Comparison of ENCODE assay signal across 8 mouse cellular contexts in the genomic region with DNA sequence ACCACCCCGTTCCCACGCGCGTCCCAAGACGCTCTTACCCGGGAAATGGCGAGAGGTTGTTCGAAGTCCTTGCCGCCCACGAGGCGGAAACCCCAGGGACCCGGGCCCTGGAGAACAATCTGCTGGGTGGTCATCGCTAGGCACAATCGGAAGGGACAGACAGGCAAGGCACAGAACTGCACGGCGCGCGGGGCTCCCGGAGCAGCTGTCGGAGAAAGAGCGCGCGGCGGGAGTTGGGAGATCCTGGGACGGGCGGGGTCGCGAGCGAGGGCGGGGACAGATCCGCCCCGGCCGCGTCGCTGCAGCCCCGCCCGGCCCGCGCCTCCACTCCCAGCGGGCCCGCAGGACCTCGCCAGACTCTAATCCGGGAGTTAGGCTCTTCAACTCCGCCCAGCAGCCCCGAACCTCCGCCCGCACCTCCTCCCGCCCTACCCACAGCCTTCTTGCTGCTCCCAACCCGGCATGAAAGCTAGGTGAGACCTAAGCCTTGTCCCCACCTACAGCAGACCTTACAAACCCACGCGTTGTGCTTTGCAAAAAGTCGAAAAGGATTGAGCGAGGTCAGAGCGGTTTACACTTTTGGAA. TPM values are rescaled to one million over a fixed set of nuclear protein-coding genes. Genes with fewer than 3 reads are reported as not detected.
DNase-seq lines count a peak whose midpoint lies in the region; ATAC-seq and TF ChIP-seq lines count a peak whose summit lies in the region.

Pdlim1 (minus strand) TSS at position 535 of the 585 bp plus-strand sequence.

- peak within 1 kb of the TSS; percentile 74 for H3K4me3 ChIP-seq in embryonic facial prominence, embryonic 10.5 days
- peak within 1 kb of the TSS; percentile 69 for H3K4me3 ChIP-seq in lung, embryonic 14.5 days (ENCODE audit: low read depth, low read length)
- peak within 1 kb of the TSS; percentile 51 for H3K4me3 ChIP-seq in neural tube, embryonic 15.5 days (replicated peaks)

- peak within 1 kb of the TSS; percentile 81 for H3K27ac ChIP-seq in embryonic facial prominence, embryonic 10.5 days (replicated peaks)
- peak within 1 kb of the TSS; percentile 15; the same call in 1 of the 2 replicates for H3K27ac ChIP-seq in lung, embryonic 14.5 days (ENCODE audit: low read depth)
- H3K27ac ChIP-seq in neural tube, embryonic 15.5 days (replicated peaks) = no peak within 1 kb of the TSS

- peak within 1 kb of the TSS; percentile 71 for H3K9ac ChIP-seq in lung, embryonic 14.5 days
- H3K9ac ChIP-seq in neural tube, embryonic 15.5 days (replicated peaks) = peak within 1 kb of the TSS; percentile 34

- TF ChIP-seq CTCF in lung, embryonic 14.5 days (IDR thresholded peaks at IDR 0.05; ENCODE audit: low read depth) = no peak

- peaks cover 41% of the 10 kb centered on the region for H3K27me3 ChIP-seq in embryonic facial prominence, embryonic 10.5 days (replicated peaks; ENCODE audit: low read depth, poor library complexity, severe bottlenecking)
- H3K27me3 ChIP-seq in lung, embryonic 14.5 days (ENCODE audit: insufficient read depth, low read length) = no peaks in the 10 kb centered on the region
- peaks cover 40% of the 10 kb centered on the region for H3K27me3 ChIP-seq in neural tube, embryonic 15.5 days (replicated peaks)

- peak within 1 kb of the TSS; percentile 93 for H3K4me2 ChIP-seq in lung, embryonic 14.5 days
- peak within 1 kb of the TSS; percentile 96 for H3K4me2 ChIP-seq in neural tube, embryonic 15.5 days

- peak; percentile 71 for DNase-seq in 3T3-L1 (ENCODE audit: low read depth, low spot score)
- peak; percentile 90 for DNase-seq in R1 (ENCODE audit: low read depth, low spot score)
- peak; percentile 84 for DNase-seq in embryonic facial prominence, embryonic 10.5 days (ENCODE audit: low spot score)
- DNase-seq in heart, adult 9 months (ENCODE audit: low spot score in 2 of 2) = peak; percentile 82 to 83
- peak; percentile 31 for DNase-seq in kidney, adult 9 months
- peak; percentile 89 for DNase-seq in lung, embryonic 14.5 days
- DNase-seq in thymus, postnatal 36 days = peak; percentile 75 to 78

- peaks cover 21% of the 10 kb centered on the region for H3K4me1 ChIP-seq in embryonic facial prominence, embryonic 10.5 days
- 0 out of 2 replicates have a peak, but pooled peaks cover 3% of the 10 kb centered on the region for H3K4me1 ChIP-seq in lung, embryonic 14.5 days (ENCODE audit: insufficient read depth)
- H3K4me1 ChIP-seq in neural tube, embryonic 15.5 days = peaks cover 18% of the 10 kb centered on the region

- no peaks in the 10 kb centered on the region for H3K36me3 ChIP-seq in embryonic facial prominence, embryonic 10.5 days (replicated peaks)
- H3K36me3 ChIP-seq in lung, embryonic 14.5 days (ENCODE audit: insufficient read depth) = no peaks in the 10 kb centered on the region
- H3K36me3 ChIP-seq in neural tube, embryonic 15.5 days = no peaks in the 10 kb centered on the region

- WGBS in embryonic facial prominence, embryonic 10.5 days = 1% methylated on average over 54 of the region's 54 CpGs
- WGBS in lung, embryonic 14.5 days = under 1% methylated on average over 54 of the region's 54 CpGs
- WGBS in neural tube, embryonic 15.5 days = 1% methylated on average over 36 of the region's 54 CpGs

- ATAC-seq in lung, embryonic 14.5 days (ENCODE audit: insufficient read depth) = peak; percentile 93
- ATAC-seq in neural tube, embryonic 15.5 days (ENCODE audit: low FRiP score) = peak; percentile 71

- 0 out of 2 replicates have a peak, but pooled peaks cover 2% of the 10 kb centered on the region for H3K9me3 ChIP-seq in embryonic facial prominence, embryonic 10.5 days
- H3K9me3 ChIP-seq in lung, embryonic 14.5 days (ENCODE audit: low read depth, low read length) = no peaks in the 10 kb centered on the region
- H3K9me3 ChIP-seq in neural tube, embryonic 15.5 days (replicated peaks) = no peaks in the 10 kb centered on the region

RNA-seq across cellular contexts. Expression of gene Pdlim1, which starts in this region (rescaled TPM):
- polyA plus RNA-seq in embryonic facial prominence, embryonic 10.5 days (2016; fragmentation: Nextera tagmentation; extraction: Ambion mirVana) = 122 and 133 TPM in 2 replicates
- polyA plus RNA-seq in lung, embryonic 14.5 days (2014; fragmentation: Nextera tagmentation; extraction: Ambion mirVana) = 130 and 135 TPM in 2 replicates
- polyA plus RNA-seq in neural tube, embryonic 15.5 days (2015; fragmentation: Nextera tagmentation; extraction: Ambion mirVana) = 12.8 and 117 TPM in 2 replicates

Comparison
In these comparisons a context has a peak if more than half of its experiments do, and no peak if none do; other contexts are left out.
1. DNase-seq: peak in every context shown above with its lines; median percentile 90 in R1; 89 in lung, embryonic 14.5 days; 84 in embryonic facial prominence, embryonic 10.5 days; 82 in heart, adult 9 months; 76 in thymus, postnatal 36 days; 71 in 3T3-L1; 31 in kidney, adult 9 months.